Mouse (Mus musculus) liver, embryonic 14.5 days (tissue): ENCODE data around the gene Rpl18. TPM values are rescaled to one million over a fixed set of nuclear protein-coding genes. Genes with fewer than 3 reads are reported as not detected.

Experiments used
- ATAC-seq: fragments of 200-750 bp; cut with Nextera tagmentation; 2 replicates; pipeline ENCODE4 v1.8.0; 2017; ENCODE audit warnings: moderate number of reproducible peaks, mild to moderate bottlenecking, moderate library complexity; ENCODE audit not compliant: insufficient read depth
- DNase-seq, 3 experiments: peaks; one replicate each; pipeline ENCODE4 v3.0.0-alpha.2; 2012 to 2013; ENCODE audit warnings: low read depth in 3 of 3, low spot score in 3 of 3
- H3K27ac ChIP-seq: fragments of 300-500 bp; sonication (generic); 2 replicates; pipeline ENCODE4 v1.5.1; 2014; ENCODE audit warnings: moderate library complexity, mild to moderate bottlenecking, control low read depth, inconsistent platforms
- H3K27me3 ChIP-seq: fragments of 300-500 bp; sonication (generic); 2 replicates; pipeline ENCODE4 v1.6.1; 2014; ENCODE audit warnings: mild to moderate bottlenecking, low read length, moderate library complexity; ENCODE audit not compliant: control insufficient read depth, insufficient read depth
- H3K36me3 ChIP-seq: fragments of 300-500 bp; sonication (generic); replicated peaks from 2 replicates; pipeline ENCODE4 v1.6.1; 2014; ENCODE audit warnings: low read depth; ENCODE audit not compliant: control insufficient read depth, insufficient read depth
- H3K4me1 ChIP-seq, 2 experiments: fragments of 200-500 bp in 1 of 2; fragments of 300-500 bp in 1 of 2; sonication (generic) in 1 of 2; replicated peaks; 2 replicates each; pipeline ENCODE4 v1.6.1; 2012 to 2014; ENCODE audit warnings: antibody characterized with exemption in 1 of 2, inconsistent platforms in 1 of 2, low read length in 1 of 2; ENCODE audit not compliant: control insufficient read depth in 2 of 2, insufficient read depth in 2 of 2
- H3K4me2 ChIP-seq: fragments of 300-500 bp; sonication (generic); 2 replicates; pipeline ENCODE4 v1.6.1; 2014; ENCODE audit warnings: low read depth, mild to moderate bottlenecking, control low read depth, moderate library complexity
- H3K4me3 ChIP-seq, 2 experiments: fragments of 200-500 bp in 1 of 2; fragments of 300-500 bp in 1 of 2; sonication (generic) in 1 of 2; 2 replicates each; pipeline ENCODE4 v1.5.1; 2012 to 2014; ENCODE audit warnings: low read depth in 2 of 2, low read length in 2 of 2, mild to moderate bottlenecking in 2 of 2, control low read depth in 1 of 2, inconsistent platforms in 1 of 2, moderate library complexity in 1 of 2; ENCODE audit not compliant: insufficient read depth in 1 of 2
- H3K9ac ChIP-seq: fragments of 300-500 bp; sonication (generic); replicated peaks from 2 replicates; pipeline ENCODE4 v1.6.1; 2014; ENCODE audit warnings: mild to moderate bottlenecking, control low read depth, moderate library complexity
- H3K9me3 ChIP-seq: fragments of 300-500 bp; sonication (generic); 2 replicates; pipeline ENCODE4 v1.6.1; 2016; ENCODE audit warnings: low read length, mixed read lengths; ENCODE audit not compliant: control insufficient read depth
- CTCF ChIP-seq: IDR thresholded peaks from 2 replicates; pipeline ENCODE4 v1.5.1; 2016; ENCODE audit warnings: antibody characterized with exemption, low read depth, control low read depth
- EP300 ChIP-seq: IDR thresholded peaks from 2 replicates; pipeline ENCODE4 v1.6.1; 2016; ENCODE audit warnings: antibody characterized with exemption, low read depth
- WGBS: fragments of 180-500 bp; shearing (Covaris S2); extraction: QIAGEN DNeasy Blood & Tissue Kit; methylation state at CpG from one replicate; pipeline ENCODE4 v1.1.7; 2014; ENCODE audit not compliant: insufficient replicate concordance; 5-methylcytosine and 5-hydroxymethylcytosine counted together
- polyA plus RNA-seq, 2 experiments: library from polyadenylated mRNA; depleted of rRNA in 1 of 2; stranded (reverse) in 1 of 2; unstranded in 1 of 2; fragments of >200 nt; fragmentation: Nextera tagmentation in 1 of 2; extraction: Ambion mirVana in 1 of 2; gene quantifications; 2 replicates each; pipeline versions ENCODE4 v1.2.1 to v1.2.3; 2012 to 2014

Gene Rpl18
- polyA plus RNA-seq, 2 experiments = 499 to 846 TPM

DNA sequence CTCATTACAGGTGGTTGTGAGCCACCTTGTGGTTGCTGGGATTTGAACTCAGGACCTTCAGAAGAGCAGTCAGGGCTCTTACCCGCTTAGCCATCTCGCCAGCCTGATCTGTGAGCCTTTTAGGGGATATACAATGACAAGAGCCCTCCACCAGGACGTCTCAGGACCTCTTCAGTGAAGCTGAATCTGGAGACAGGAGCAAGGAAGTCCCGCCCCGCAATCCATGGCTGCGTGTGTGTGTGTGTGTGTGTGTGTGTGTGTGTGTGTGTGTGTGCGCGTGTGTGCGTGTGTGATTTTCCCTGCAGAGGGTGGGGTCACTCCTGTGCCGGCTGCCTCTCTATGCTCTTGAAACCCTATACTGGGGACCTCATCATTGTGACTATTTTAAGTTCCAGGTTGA, 24.6 kb downstream of the Rpl18 start:
- TF ChIP-seq EP300 (no peak), CTCF (no peak)
- no peak overlapping the region for H3K4me2 ChIP-seq
- WGBS = 65% methylated on average over 10 of the region's 10 CpGs
- H3K27ac ChIP-seq = no peak overlapping the region
- DNase-seq (no peak), ATAC-seq (no peak)
- H3K27me3 ChIP-seq = no peaks in the 10 kb centered on the region
- peaks cover 0 to 4% of the 10 kb centered on the region in 2 experiments; a peak in 2 of 4 replicates for H3K4me1 ChIP-seq
- H3K9ac ChIP-seq = no peak overlapping the region
- H3K4me3 ChIP-seq = no peak overlapping the region
- H3K36me3 ChIP-seq = no peaks in the 10 kb centered on the region
- H3K9me3 ChIP-seq = no peaks in the 10 kb centered on the region

DNA sequence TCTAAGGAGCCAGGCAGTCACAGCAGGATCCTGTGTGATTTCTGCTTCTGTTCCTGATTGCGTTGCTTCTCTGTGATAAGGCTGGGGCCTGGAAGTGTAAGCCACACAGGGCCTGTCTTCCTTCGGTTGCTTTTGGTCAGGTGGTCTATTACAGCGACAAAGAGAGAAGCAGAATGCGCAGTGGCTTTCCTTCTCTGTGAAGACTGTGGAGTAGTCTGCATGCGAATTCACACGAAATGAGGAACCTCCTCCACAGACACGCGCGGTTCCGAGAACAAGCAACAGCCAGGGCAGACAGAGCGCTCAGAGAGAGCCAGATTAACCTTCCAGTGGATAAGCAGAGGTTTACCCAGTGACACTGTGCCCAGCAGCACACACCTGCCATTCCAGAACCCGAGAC, 26.1 kb downstream of the Rpl18 start:
- no peaks in the 10 kb centered on the region for H3K27me3 ChIP-seq
- no peak for DNase-seq
- peak overlapping the region; percentile 51; the same call in 1 of the 2 replicates for H3K4me2 ChIP-seq
- no peaks in the 10 kb centered on the region for H3K36me3 ChIP-seq
- H3K9me3 ChIP-seq = no peaks in the 10 kb centered on the region
- 23% methylated on average over 12 of the region's 12 CpGs for WGBS
- no peak overlapping the region for H3K27ac ChIP-seq
- H3K9ac ChIP-seq = no peak overlapping the region
- TF ChIP-seq EP300 = no peak
- TF ChIP-seq CTCF = no peak
- H3K4me3 ChIP-seq = no peak overlapping the region
- H3K4me1 ChIP-seq = peaks cover 0 to 4% of the 10 kb centered on the region in 2 experiments; a peak in 2 of 4 replicates
- no peak for ATAC-seq

DNA sequence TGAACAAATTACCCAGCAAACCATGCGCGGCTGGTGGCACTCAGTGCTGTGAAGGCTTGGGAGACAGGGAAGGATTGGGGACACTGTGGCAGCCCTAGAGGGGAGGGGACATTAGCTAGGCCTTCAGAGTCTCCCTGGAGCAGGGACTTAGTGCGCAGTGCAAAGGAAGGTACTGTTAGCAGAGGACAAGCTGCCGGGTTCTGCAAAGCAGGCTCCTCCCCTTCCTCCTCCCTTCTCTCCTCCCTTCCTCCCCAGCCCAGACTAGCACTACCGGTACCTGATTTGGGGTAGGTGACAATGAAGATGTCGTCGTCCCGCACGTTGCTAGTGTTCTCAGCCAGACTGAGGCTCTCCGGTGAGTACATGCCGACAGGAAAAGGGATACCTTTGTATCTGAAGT, 26.5 kb downstream of the Rpl18 start:
- peaks cover 0 to 4% of the 10 kb centered on the region in 2 experiments; a peak in 2 of 4 replicates for H3K4me1 ChIP-seq
- H3K4me2 ChIP-seq = peak overlapping the region; percentile 51
- WGBS = 27% methylated on average over 11 of the region's 11 CpGs
- no peak for TF ChIP-seq EP300
- no peaks in the 10 kb centered on the region for H3K36me3 ChIP-seq
- H3K9ac ChIP-seq = no peak overlapping the region
- ATAC-seq (peak; percentile 45; the same call in 1 of the 2 replicates), DNase-seq (no peak)
- peak overlapping the region; percentile 6 to 43; a peak in 2 of 4 replicates for H3K4me3 ChIP-seq
- H3K27me3 ChIP-seq = no peaks in the 10 kb centered on the region
- H3K27ac ChIP-seq = no peak overlapping the region
- H3K9me3 ChIP-seq = no peaks in the 10 kb centered on the region

DNA sequence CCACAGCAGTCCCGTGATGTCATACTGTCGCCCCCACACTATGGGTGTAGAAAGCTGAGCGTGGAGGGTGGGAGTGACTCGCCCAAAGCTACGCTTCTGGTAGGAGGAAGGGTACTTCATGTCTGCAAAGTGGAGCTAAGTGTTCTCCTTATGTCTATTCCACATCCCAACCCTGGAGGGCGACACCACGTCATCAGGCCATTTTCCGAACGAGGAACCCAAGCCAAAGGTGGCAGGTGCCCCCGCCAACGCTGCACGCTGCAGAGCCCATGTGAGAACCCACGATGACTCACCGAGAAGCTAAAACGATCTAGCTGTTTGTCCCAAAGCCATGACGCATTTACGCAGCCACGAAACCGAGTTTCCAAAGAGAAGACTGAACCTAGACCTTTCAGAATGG, 27.1 kb downstream of the Rpl18 start:
- Histone ChIP-seq H3K27me3 (no peaks in the 10 kb centered on the region), H3K36me3 (no peaks in the 10 kb centered on the region), H3K4me1 (peaks cover 0 to 4% of the 10 kb centered on the region in 2 experiments; a peak in 2 of 4 replicates), H3K4me3 (peak overlapping the region in 1 of 2 experiments; percentile 43; a peak in 1 of 4 replicates), H3K9ac (no peak overlapping the region), H3K27ac (no peak overlapping the region), H3K4me2 (peak overlapping the region; percentile 51), H3K9me3 (no peaks in the 10 kb centered on the region)
- TF ChIP-seq EP300 (no peak), CTCF (no peak)
- DNase-seq (peak in 1 of 3 experiments; percentile 38), ATAC-seq (no peak)
- WGBS = 22% methylated on average over 19 of the region's 19 CpGs

DNA sequence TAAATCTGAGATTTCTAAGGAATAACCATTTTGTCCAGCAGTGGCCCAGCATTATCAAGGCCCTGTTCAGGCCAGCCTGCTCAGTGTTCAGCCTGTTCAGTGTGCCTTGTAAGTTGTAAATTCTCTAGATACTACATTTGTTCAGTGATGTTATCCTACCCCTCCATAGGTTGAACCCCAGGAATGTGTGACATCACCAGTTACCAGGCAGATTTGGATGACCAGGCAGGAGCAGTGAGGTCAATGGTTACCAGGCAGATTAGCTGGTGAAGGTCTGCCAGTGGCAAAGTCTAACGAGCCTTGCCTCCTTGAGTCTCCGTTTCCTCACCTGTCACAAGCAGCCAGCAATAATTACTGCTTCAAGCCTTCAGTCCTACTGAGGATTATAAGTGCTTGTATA, 29.1 kb downstream of the Rpl18 start:
- no peak overlapping the region for H3K27ac ChIP-seq
- H3K9me3 ChIP-seq = no peaks in the 10 kb centered on the region
- peaks cover 0 to 4% of the 10 kb centered on the region in 2 experiments; a peak in 2 of 4 replicates for H3K4me1 ChIP-seq
- no peak overlapping the region for H3K9ac ChIP-seq
- ATAC-seq (no peak), DNase-seq (peak in 1 of 3 experiments; percentile 31)
- no peaks in the 10 kb centered on the region for H3K27me3 ChIP-seq
- H3K4me3 ChIP-seq = no peak overlapping the region
- WGBS = 36% methylated on average over 2 of the region's 2 CpGs
- no peak for TF ChIP-seq CTCF
- TF ChIP-seq EP300 = no peak
- H3K4me2 ChIP-seq = no peak overlapping the region
- H3K36me3 ChIP-seq = no peaks in the 10 kb centered on the region
